Mouse (Mus musculus) midbrain, embryonic 10.5 days (tissue): ENCODE data around the gene Tmem132b. TPM values are rescaled to one million over a fixed set of nuclear protein-coding genes. Genes with fewer than 3 reads are reported as not detected.

Source experiments
- DNase-seq: peaks from one replicate; pipeline ENCODE4 v3.0.0-alpha.2; 2017; ENCODE audit warnings: low spot score
- H3K27ac ChIP-seq: fragments of 300-500 bp; sonication (generic); replicated peaks from 2 replicates; pipeline ENCODE4 v1.5.1; 2016; ENCODE audit warnings: mild to moderate bottlenecking
- H3K27me3 ChIP-seq: fragments of 300-500 bp; sonication (generic); 2 replicates; pipeline ENCODE4 v1.6.1; 2016; ENCODE audit warnings: low read depth, mild to moderate bottlenecking; ENCODE audit not compliant: poor library complexity, severe bottlenecking
- H3K36me3 ChIP-seq: fragments of 300-500 bp; sonication (generic); 2 replicates; pipeline ENCODE4 v1.6.1; 2016; ENCODE audit warnings: mild to moderate bottlenecking, moderate library complexity
- H3K4me1 ChIP-seq: fragments of 300-500 bp; sonication (generic); 2 replicates; pipeline ENCODE4 v1.6.1; 2016
- H3K4me3 ChIP-seq: fragments of 300-500 bp; sonication (generic); 2 replicates; pipeline ENCODE4 v1.5.1; 2016; ENCODE audit warnings: mild to moderate bottlenecking, moderate library complexity
- H3K9me3 ChIP-seq: fragments of 300-500 bp; sonication (generic); replicated peaks from 2 replicates; pipeline ENCODE4 v1.6.1; 2016; ENCODE audit warnings: mild to moderate bottlenecking
- WGBS: fragments of 180-500 bp; shearing (Covaris S2); methylation state at CpG from one replicate; pipeline ENCODE4 v1.1.7; 2016; 5-methylcytosine and 5-hydroxymethylcytosine counted together
- polyA plus RNA-seq: library from polyadenylated mRNA; unstranded; fragments of >200 nt; fragmentation: Nextera tagmentation; extraction: Ambion mirVana; gene quantifications from 2 replicates; pipeline ENCODE4 v1.2.1, GENCODE M21; 2016

Tmem132b gene
- polyA plus RNA-seq, 1 experiment from 2014 or later, result 0.20 TPM

GRCm38 (mm10) chr5:125772238-125772637 lies 240.7 kb downstream of the Tmem132b start:
- Histone ChIP-seq H3K27ac (no peak overlapping the region), H3K27me3 (no peaks in the 10 kb centered on the region), H3K4me3 (no peak overlapping the region), H3K9me3 (0 out of 2 replicates have a peak, but pooled peaks cover 3% of the 10 kb centered on the region), H3K36me3 (no peaks in the 10 kb centered on the region), H3K4me1 (no peaks in the 10 kb centered on the region)
- no peak for DNase-seq
- 91% methylated on average over 4 of the region's 4 CpGs for WGBS

DNA sequence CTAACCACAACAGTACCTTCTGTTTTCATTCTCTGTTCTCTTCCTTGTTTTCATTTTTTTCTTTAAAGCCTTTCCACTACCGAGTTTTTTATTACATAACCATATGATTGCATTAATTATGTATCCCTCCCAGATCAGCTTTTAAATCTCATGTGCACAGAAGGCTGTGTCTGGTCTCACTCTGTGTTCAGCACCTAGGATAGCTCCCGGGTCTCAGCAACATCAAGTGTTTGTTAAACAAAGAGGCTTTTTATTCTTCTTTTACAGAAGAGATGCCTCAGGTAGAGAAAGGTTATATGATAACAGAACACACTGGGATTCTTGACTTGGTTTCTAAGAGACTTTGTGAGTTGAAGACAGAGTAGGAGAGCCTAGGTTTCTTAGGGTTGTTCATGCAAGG lies 241.2 kb downstream of the Tmem132b start:
- Histone ChIP-seq H3K4me1 (no peaks in the 10 kb centered on the region), H3K4me3 (no peak overlapping the region), H3K27me3 (no peaks in the 10 kb centered on the region), H3K27ac (no peak overlapping the region), H3K36me3 (no peaks in the 10 kb centered on the region), H3K9me3 (0 out of 2 replicates have a peak, but pooled peaks cover 3% of the 10 kb centered on the region)
- no peak for DNase-seq
- 57% methylated on average over 2 of the region's 2 CpGs for WGBS

DNA sequence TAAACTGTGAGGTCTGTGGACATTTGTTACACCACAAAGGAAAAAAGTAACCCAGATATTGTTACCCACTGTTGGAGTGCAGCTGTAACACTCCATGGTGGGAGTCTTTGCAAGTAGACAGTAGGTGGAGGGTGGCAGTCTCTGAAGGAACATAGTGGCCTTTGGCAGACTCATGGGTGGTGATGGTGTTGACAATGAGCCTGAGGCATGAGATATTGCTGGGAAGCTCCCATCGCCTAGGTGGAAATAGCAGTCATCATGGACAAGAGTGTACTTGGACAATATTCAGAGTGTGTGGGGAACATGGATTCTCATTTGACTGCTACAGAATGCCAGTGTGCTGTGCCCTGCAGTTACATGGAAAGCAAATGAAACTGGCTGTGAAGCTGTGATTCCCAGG lies 248.8 kb downstream of the Tmem132b start:
- DNase-seq, result no peak
- H3K4me1 ChIP-seq, result no peaks in the 10 kb centered on the region
- H3K4me3 ChIP-seq, result no peak overlapping the region
- WGBS, result 89% methylated on average over 1 of the region's 1 CpGs
- H3K9me3 ChIP-seq, result peaks cover 4% of the 10 kb centered on the region; the same call in 1 of the 2 replicates
- no peaks in the 10 kb centered on the region for H3K27me3 ChIP-seq
- no peaks in the 10 kb centered on the region for H3K36me3 ChIP-seq
- no peak overlapping the region for H3K27ac ChIP-seq

- 94% methylated on average over 1 of the region's 1 CpGs for WGBS
- Histone ChIP-seq H3K9me3 (no peaks in the 10 kb centered on the region), H3K27me3 (no peaks in the 10 kb centered on the region), H3K4me1 (no peaks in the 10 kb centered on the region), H3K36me3 (no peaks in the 10 kb centered on the region), H3K4me3 (no peak overlapping the region), H3K27ac (no peak overlapping the region)
- no peak for DNase-seq
These were observed 261.1 kb downstream of the Tmem132b start for GRCm38 (mm10) chr5:125792643-125793042.

DNA sequence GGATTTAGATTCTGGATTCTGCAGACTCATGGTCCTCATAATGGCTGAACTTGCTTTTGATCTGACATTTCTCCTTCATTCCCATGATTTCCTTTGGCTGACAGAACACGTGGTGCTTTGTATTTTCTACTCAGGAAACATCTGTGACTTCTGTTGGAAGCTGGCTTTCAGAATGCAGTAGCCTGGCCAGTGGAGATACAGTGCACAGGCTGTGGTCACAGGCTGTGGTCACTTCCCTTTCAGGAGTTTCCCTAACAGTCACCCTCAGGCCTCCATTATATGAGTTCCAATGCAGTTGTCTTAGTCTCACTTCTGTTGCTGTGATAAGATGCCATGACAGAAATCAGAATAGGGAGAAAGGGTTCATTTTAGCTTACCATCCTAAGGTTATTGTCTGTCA lies 262.7 kb downstream of the Tmem132b start:
- Histone ChIP-seq H3K36me3 (no peaks in the 10 kb centered on the region), H3K27ac (no peak overlapping the region), H3K9me3 (no peaks in the 10 kb centered on the region), H3K4me1 (0 out of 2 replicates have a peak, but pooled peaks cover 3% of the 10 kb centered on the region), H3K4me3 (no peak overlapping the region), H3K27me3 (no peaks in the 10 kb centered on the region)
- DNase-seq, result no peak
- 60% methylated on average over 1 of the region's 1 CpGs for WGBS

DNA sequence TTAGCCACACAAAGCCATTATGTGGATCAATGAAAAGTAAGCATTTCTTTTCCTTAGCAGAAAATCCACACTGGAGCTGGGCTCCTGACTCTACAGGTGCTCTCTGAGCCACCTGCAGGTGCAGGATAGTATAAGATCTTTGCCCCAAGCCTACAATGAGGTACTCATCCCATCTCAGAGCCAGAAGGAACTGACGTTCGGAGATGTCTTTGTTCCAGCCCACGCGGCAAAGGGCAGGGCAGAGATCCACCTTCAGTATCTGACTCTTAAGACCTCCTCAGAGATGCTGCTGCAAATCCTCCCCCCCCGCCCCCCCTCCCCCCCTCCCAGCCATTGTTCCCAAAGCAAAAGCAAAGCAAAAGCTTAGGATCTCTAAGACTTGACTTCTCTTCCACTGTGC lies 268.0 kb downstream of the Tmem132b start:
- 24% methylated on average over 5 of the region's 5 CpGs for WGBS
- H3K4me3 ChIP-seq, result peak overlapping the region; percentile 43

DNA sequence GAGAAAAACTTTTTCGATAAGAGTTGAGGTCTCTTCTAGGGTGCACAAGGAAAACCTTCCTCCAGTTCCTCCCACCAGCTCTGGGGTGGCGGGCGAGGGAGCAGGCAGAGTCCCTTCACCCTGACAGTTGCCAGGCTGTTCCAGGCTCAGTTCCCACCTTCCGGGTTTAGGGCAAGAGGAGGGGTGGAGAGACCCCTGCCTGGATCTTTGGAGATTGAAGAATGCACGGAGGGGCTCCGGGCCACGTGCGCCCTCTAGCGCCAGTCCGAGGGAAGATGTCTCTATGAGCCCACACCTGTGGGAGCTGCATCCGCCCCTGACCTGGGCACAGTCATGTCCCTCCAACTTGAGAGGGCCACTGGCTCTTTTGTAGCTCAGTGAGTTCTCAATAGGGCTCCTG lies 268.5 kb downstream of the Tmem132b start:
- peak overlapping the region; percentile 43 for H3K4me3 ChIP-seq
- WGBS, result 12% methylated on average over 11 of the region's 11 CpGs
- peak overlapping the region; percentile 42; the same call in 1 of the 2 replicates for H3K27ac ChIP-seq

More for the DNA sequence above, 268.0 kb downstream of the Tmem132b start:
- Histone ChIP-seq H3K36me3 (no peaks in the 10 kb centered on the region), H3K4me1 (peaks cover 19% of the 10 kb centered on the region), H3K9me3 (no peaks in the 10 kb centered on the region), H3K27ac (peak overlapping the region; percentile 42; the same call in 1 of the 2 replicates), H3K27me3 (no peaks in the 10 kb centered on the region)
- DNase-seq, result no peak

GRCm38 (mm10) chr5:125802801-125803200 lies 271.2 kb downstream of the Tmem132b start:
- Histone ChIP-seq H3K4me3 (no peak overlapping the region), H3K27ac (no peak overlapping the region), H3K36me3 (no peaks in the 10 kb centered on the region), H3K4me1 (peaks cover 19% of the 10 kb centered on the region), H3K9me3 (no peaks in the 10 kb centered on the region), H3K27me3 (no peaks in the 10 kb centered on the region)
- no peak for DNase-seq
- 78% methylated on average over 7 of the region's 7 CpGs for WGBS

More for the DNA sequence above, 268.5 kb downstream of the Tmem132b start:
- DNase-seq, result peak; percentile 66
- Histone ChIP-seq H3K36me3 (no peaks in the 10 kb centered on the region), H3K9me3 (no peaks in the 10 kb centered on the region), H3K27me3 (no peaks in the 10 kb centered on the region), H3K4me1 (peaks cover 19% of the 10 kb centered on the region)

GRCm38 (mm10) chr5:125805327-125805726 lies 273.8 kb downstream of the Tmem132b start:
- Histone ChIP-seq H3K4me1 (peaks cover 8% of the 10 kb centered on the region; the same call in 1 of the 2 replicates), H3K4me3 (no peak overlapping the region), H3K27ac (no peak overlapping the region), H3K27me3 (no peaks in the 10 kb centered on the region), H3K9me3 (no peaks in the 10 kb centered on the region), H3K36me3 (no peaks in the 10 kb centered on the region)
- no peak for DNase-seq
- WGBS, result 76% methylated on average over 5 of the region's 5 CpGs

GRCm38 (mm10) chr5:125807861-125808260 lies 276.3 kb downstream of the Tmem132b start:
- WGBS, result 89% methylated on average over 5 of the region's 5 CpGs
- Histone ChIP-seq H3K27ac (no peak overlapping the region), H3K27me3 (no peaks in the 10 kb centered on the region), H3K36me3 (no peaks in the 10 kb centered on the region), H3K4me3 (no peak overlapping the region), H3K9me3 (no peaks in the 10 kb centered on the region), H3K4me1 (peaks cover 4% of the 10 kb centered on the region; the same call in 1 of the 2 replicates)
- no peak for DNase-seq

GRCm38 (mm10) chr5:125829342-125829741 lies 297.8 kb downstream of the Tmem132b start:
- Histone ChIP-seq H3K4me1 (no peaks in the 10 kb centered on the region), H3K4me3 (no peak overlapping the region), H3K9me3 (peaks cover 2% of the 10 kb centered on the region; the same call in 1 of the 2 replicates), H3K27me3 (no peaks in the 10 kb centered on the region), H3K36me3 (no peaks in the 10 kb centered on the region), H3K27ac (no peak overlapping the region)
- WGBS, result 87% methylated on average over 3 of the region's 3 CpGs
- no peak for DNase-seq

- H3K4me1 ChIP-seq, result no peaks in the 10 kb centered on the region
- no peak overlapping the region for H3K4me3 ChIP-seq
- H3K36me3 ChIP-seq, result no peaks in the 10 kb centered on the region
- DNase-seq, result no peak
- H3K27ac ChIP-seq, result no peak overlapping the region
- WGBS, result 89% methylated on average over 1 of the region's 1 CpGs
- H3K27me3 ChIP-seq, result no peaks in the 10 kb centered on the region
- peaks cover 4% of the 10 kb centered on the region; the same call in 1 of the 2 replicates for H3K9me3 ChIP-seq
These were observed 304.3 kb downstream of the Tmem132b start for GRCm38 (mm10) chr5:125835890-125836289.

GRCm38 (mm10) chr5:125836761-125837160 lies 305.2 kb downstream of the Tmem132b start:
- DNase-seq, result no peak
- WGBS, result 84% methylated on average over 5 of the region's 5 CpGs

More at GRCm38 (mm10) chr5:125836761-125837160, 305.2 kb downstream of the Tmem132b start:
- no peaks in the 10 kb centered on the region for H3K36me3 ChIP-seq
- no peaks in the 10 kb centered on the region for H3K4me1 ChIP-seq
- no peaks in the 10 kb centered on the region for H3K27me3 ChIP-seq
- H3K27ac ChIP-seq, result no peak overlapping the region
- H3K4me3 ChIP-seq, result no peak overlapping the region
- peaks cover 4% of the 10 kb centered on the region; the same call in 1 of the 2 replicates for H3K9me3 ChIP-seq
